Mouse (Mus musculus): ENCODE measurements at regions not wholly inside any gene's neighbourhood (a gene's known extent, or its start where the extent isn't known, plus 50 kb on each side); places are given as distances from the start of the nearest gene placed in this dataset.

DNA sequence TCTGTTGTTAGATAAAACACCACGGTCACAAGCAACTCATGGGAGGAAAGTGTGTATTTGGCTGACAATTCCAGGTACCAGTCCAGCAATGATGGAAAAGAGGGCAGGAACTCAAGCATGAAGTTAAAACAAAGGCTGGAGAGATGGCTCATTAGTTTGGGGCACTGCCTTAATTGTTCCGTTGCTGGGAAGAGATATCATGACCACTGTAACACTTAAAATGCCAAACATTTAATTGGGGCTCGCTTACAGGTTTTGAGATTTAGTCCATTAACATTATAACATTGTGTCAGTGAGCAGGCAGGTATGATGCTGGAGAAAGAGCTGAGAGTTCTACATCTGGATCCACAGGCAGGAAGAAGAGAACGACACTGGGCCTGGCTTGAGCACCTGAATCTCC lies 782.0 kb upstream of the Celf2 start:
- no peak for DNase-seq (ENCODE audit: low spot score in 2 of 2)

DNA sequence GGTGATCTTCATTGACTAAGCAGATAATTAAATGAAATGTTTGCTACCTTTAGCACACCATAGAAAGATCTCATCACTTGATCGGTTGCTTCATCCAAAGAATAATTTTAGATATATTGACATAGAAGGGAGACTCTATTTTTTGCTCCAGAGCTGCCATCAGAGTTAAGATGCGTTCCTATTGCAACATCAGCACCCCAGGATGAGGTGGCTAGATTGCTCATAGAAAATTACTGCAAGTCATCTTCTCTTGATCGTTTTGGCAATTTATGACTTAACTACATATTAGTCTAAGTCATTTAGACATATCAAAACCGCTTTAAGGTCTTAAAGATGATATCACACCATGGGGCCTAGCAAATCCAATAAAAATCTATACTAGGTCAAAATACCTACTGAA lies 778.0 kb upstream of the Celf2 start:
- no peak for DNase-seq (ENCODE audit: low spot score in 2 of 2)

DNA sequence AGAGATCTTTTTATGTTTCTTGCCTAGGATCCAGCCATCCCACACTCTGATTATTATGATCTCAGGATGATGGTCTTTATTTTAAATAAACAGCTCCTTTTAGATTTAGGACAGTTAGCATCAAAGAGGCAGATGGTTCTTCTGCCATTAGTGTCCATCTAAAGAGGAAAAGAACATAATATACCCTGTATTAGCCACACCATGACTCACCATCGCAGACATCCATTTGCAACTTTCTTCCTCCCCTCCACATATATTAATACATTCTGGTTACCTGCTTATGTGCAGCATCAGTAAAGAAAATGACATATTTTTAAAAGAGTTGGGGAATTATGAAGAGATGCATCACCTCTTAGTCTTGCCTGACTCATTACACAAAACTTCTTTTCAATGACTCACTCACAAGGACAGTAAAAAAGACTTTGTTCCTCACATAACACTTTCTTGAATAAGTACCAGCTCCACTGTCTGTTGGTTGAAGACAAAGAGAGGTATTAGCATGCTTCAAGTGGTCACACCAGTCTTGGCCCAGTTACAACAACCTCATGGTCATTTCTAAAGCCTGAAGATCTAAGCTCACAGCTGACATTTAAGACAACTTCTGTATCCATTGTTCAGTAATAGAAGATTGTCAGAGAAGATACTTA lies 766.9 kb upstream of the Celf2 start:
- DNase-seq (ENCODE audit: low spot score in 2 of 2) = no peak
